Mouse (Mus musculus): Measurements from ENCODE around the gene Ttc24.

DNA sequence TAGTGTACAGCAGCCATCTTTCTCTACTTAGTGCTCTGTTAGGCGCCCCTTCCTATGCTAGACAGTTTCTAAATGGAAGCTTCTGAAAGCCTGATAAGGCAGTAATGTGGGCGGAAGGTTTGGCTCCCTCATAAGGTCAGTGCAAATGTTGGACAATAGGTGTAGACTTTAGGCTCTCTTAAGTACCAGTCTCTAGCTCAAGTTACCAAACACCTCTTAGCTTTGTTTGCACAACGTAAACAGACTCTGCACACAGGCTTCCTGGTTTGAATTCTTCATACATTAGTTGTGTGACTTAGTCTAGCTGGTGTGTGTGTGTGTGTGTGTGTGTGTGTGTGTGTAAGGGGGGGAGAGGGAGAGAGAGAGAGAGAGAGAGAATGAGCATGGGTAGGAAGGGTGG, 28.6 kb downstream of the Ttc24 start:
- TF ChIP-seq CTCF (IDR thresholded peaks at IDR 0.05; ENCODE audit: extremely low read depth, insufficient read depth, insufficient read length, insufficient replicate concordance) (no peak), POLR2A (IDR thresholded peaks at IDR 0.05; ENCODE audit: low read depth, low read length) (no peak)

All from spleen, adult 2 months (tissue).